Mouse (Mus musculus) stomach, postnatal 0 days (tissue): ENCODE measurements around the gene Atox1. TPM values are rescaled to one million over a fixed set of nuclear protein-coding genes. Genes with fewer than 3 reads are reported as not detected.

Experiments
- ATAC-seq: fragments of 200-750 bp; cut with Nextera tagmentation; 2 replicates; pipeline ENCODE4 v1.8.0; 2017; ENCODE audit not compliant: low FRiP score, low TSS enrichment
- DNase-seq: peaks from one replicate; pipeline ENCODE4 v3.0.0-alpha.2; 2016; ENCODE audit warnings: low spot score
- H3K27ac ChIP-seq: fragments of 300-500 bp; sonication (generic); replicated peaks from 2 replicates; pipeline ENCODE4 v1.5.1; 2014; ENCODE audit warnings: mild to moderate bottlenecking, control low read depth
- H3K27me3 ChIP-seq: fragments of 300-500 bp; sonication (generic); 2 replicates; pipeline ENCODE4 v1.6.1; 2014; ENCODE audit warnings: low read length; ENCODE audit not compliant: control insufficient read depth, insufficient read depth
- H3K36me3 ChIP-seq: fragments of 300-500 bp; sonication (generic); 2 replicates; pipeline ENCODE4 v1.6.1; 2014; ENCODE audit warnings: low read length, mixed read lengths; ENCODE audit not compliant: control insufficient read depth, insufficient read depth
- H3K4me1 ChIP-seq: fragments of 300-500 bp; sonication (generic); replicated peaks from 2 replicates; pipeline ENCODE4 v1.6.1; 2014; ENCODE audit warnings: antibody characterized with exemption; ENCODE audit not compliant: control insufficient read depth, insufficient read depth
- H3K4me2 ChIP-seq: fragments of 300-500 bp; sonication (generic); replicated peaks from 2 replicates; pipeline ENCODE4 v1.6.1; 2014; ENCODE audit warnings: low read depth, mild to moderate bottlenecking, control low read depth, moderate library complexity
- H3K4me3 ChIP-seq: fragments of 300-500 bp; sonication (generic); 2 replicates; pipeline ENCODE4 v1.5.1; 2014; ENCODE audit warnings: low read depth, low read length, control low read depth
- H3K9ac ChIP-seq: fragments of 300-500 bp; sonication (generic); 2 replicates; pipeline ENCODE4 v1.6.1; 2014; ENCODE audit warnings: mild to moderate bottlenecking, low read length, control low read depth, mixed read lengths
- H3K9me3 ChIP-seq: fragments of 300-500 bp; sonication (generic); 2 replicates; pipeline ENCODE4 v1.6.1; 2016; ENCODE audit warnings: low read length; ENCODE audit not compliant: control insufficient read depth
- CTCF ChIP-seq: IDR thresholded peaks from 2 replicates; pipeline ENCODE4 v1.5.1; 2016; ENCODE audit warnings: antibody characterized with exemption, low read depth, mild to moderate bottlenecking, moderate library complexity
- EP300 ChIP-seq: optimal IDR thresholded peaks from 2 replicates; pipeline ENCODE3; 2016; ENCODE audit warnings: antibody characterized with exemption
- WGBS: fragments of 180-500 bp; shearing (Covaris S2); extraction: QIAGEN DNeasy Blood & Tissue Kit; methylation state at CpG from one replicate; pipeline ENCODE4 v1.1.7; 2014; 5-methylcytosine and 5-hydroxymethylcytosine counted together
- polyA plus RNA-seq: library from polyadenylated mRNA; unstranded; fragments of >200 nt; fragmentation: Nextera tagmentation; extraction: Ambion mirVana; gene quantifications from 2 replicates; pipeline ENCODE4 v1.2.1, GENCODE M21; 2015

Atox1 gene
- polyA plus RNA-seq, 1 experiment from 2014 or later, result 530 TPM

GRCm38 (mm10) chr11:55446579-55446978 is 14.5 kb downstream of the Atox1 start:
- no peak overlapping the region; the same call in 1 of the 2 replicates for H3K9ac ChIP-seq
- TF ChIP-seq EP300 (no peak), CTCF (peak; percentile 95)
- H3K9me3 ChIP-seq, result no peaks in the 10 kb centered on the region
- DNase-seq (peak; percentile 80), ATAC-seq (peak; percentile 86)
- H3K27ac ChIP-seq, result peak overlapping the region; percentile 69; the same call in 1 of the 2 replicates
- WGBS, result 9% methylated on average over 4 of the region's 4 CpGs
- H3K4me3 ChIP-seq, result no peak overlapping the region
- H3K27me3 ChIP-seq, result no peaks in the 10 kb centered on the region
- H3K36me3 ChIP-seq, result peaks cover 6% of the 10 kb centered on the region
- no peaks in the 10 kb centered on the region for H3K4me1 ChIP-seq
- no peak overlapping the region for H3K4me2 ChIP-seq

- ATAC-seq, result peak; percentile 61; the same call in 1 of the 2 replicates
- WGBS, result 0% methylated on average over 1 of the region's 1 CpGs
Observed at GRCm38 (mm10) chr11:55444772-55445171, 16.3 kb downstream of the Atox1 start.

GRCm38 (mm10) chr11:55439718-55440117 is 21.3 kb downstream of the Atox1 start:
- Histone ChIP-seq H3K9me3 (no peaks in the 10 kb centered on the region), H3K36me3 (no peaks in the 10 kb centered on the region), H3K9ac (no peak overlapping the region), H3K27ac (no peak overlapping the region), H3K4me3 (no peak overlapping the region), H3K4me2 (no peak overlapping the region), H3K4me1 (no peaks in the 10 kb centered on the region), H3K27me3 (no peaks in the 10 kb centered on the region)
- no peak for DNase-seq
- TF ChIP-seq CTCF, result no peak
- TF ChIP-seq EP300, result no peak
- 67% methylated on average over 5 of the region's 5 CpGs for WGBS
- ATAC-seq, result no peak

More at GRCm38 (mm10) chr11:55444772-55445171, 16.3 kb downstream of the Atox1 start:
- Histone ChIP-seq H3K27ac (no peak overlapping the region), H3K36me3 (peaks cover 5% of the 10 kb centered on the region), H3K9me3 (no peaks in the 10 kb centered on the region), H3K4me3 (no peak overlapping the region), H3K4me2 (no peak overlapping the region), H3K27me3 (no peaks in the 10 kb centered on the region), H3K4me1 (no peaks in the 10 kb centered on the region), H3K9ac (no peak overlapping the region)
- TF ChIP-seq CTCF (peak; percentile 90), EP300 (no peak)
- DNase-seq, result no peak

- TF ChIP-seq CTCF (no peak), EP300 (no peak)
- 41% methylated on average over 4 of the region's 4 CpGs for WGBS
- Histone ChIP-seq H3K4me3 (no peak overlapping the region), H3K9ac (no peak overlapping the region), H3K27ac (no peak overlapping the region), H3K27me3 (no peaks in the 10 kb centered on the region), H3K9me3 (no peaks in the 10 kb centered on the region), H3K36me3 (no peaks in the 10 kb centered on the region), H3K4me2 (no peak overlapping the region), H3K4me1 (no peaks in the 10 kb centered on the region)
- ATAC-seq (no peak), DNase-seq (no peak)
Observed at GRCm38 (mm10) chr11:55438031-55438430, 23.0 kb downstream of the Atox1 start.

- Histone ChIP-seq H3K27me3 (no peaks in the 10 kb centered on the region), H3K4me1 (no peaks in the 10 kb centered on the region), H3K36me3 (no peaks in the 10 kb centered on the region), H3K4me2 (no peak overlapping the region), H3K9me3 (no peaks in the 10 kb centered on the region), H3K4me3 (no peak overlapping the region), H3K27ac (no peak overlapping the region), H3K9ac (no peak overlapping the region)
- TF ChIP-seq CTCF (no peak), EP300 (no peak)
- WGBS, result 90% methylated on average over 6 of the region's 6 CpGs
- DNase-seq, result no peak
- ATAC-seq, result no peak
Observed at GRCm38 (mm10) chr11:55436089-55436488, 24.9 kb downstream of the Atox1 start.

GRCm38 (mm10) chr11:55432981-55433380 is 28.1 kb downstream of the Atox1 start:
- no peak for ATAC-seq
- TF ChIP-seq CTCF (no peak), EP300 (no peak)

More at GRCm38 (mm10) chr11:55432981-55433380, 28.1 kb downstream of the Atox1 start:
- WGBS, result 23% methylated on average over 3 of the region's 3 CpGs
- Histone ChIP-seq H3K4me3 (no peak overlapping the region), H3K9me3 (no peaks in the 10 kb centered on the region), H3K9ac (0 out of 2 replicates have a peak overlapping the region, but pooled peaks have one; percentile 9), H3K4me2 (no peak overlapping the region), H3K4me1 (0 out of 2 replicates have a peak, but pooled peaks cover 3% of the 10 kb centered on the region), H3K27ac (peak overlapping the region; percentile 65), H3K36me3 (no peaks in the 10 kb centered on the region), H3K27me3 (no peaks in the 10 kb centered on the region)
- DNase-seq, result no peak
